Mouse (Mus musculus) neural tube, embryonic 14.5 days (tissue): ENCODE results near the gene Stum. TPM values are rescaled to one million over a fixed set of nuclear protein-coding genes. Genes with fewer than 3 reads are reported as not detected.

Experiments
- ATAC-seq: fragments of 200-750 bp; cut with Nextera tagmentation; 2 replicates; pipeline ENCODE4 v1.8.0; 2017; ENCODE audit warnings: low read depth, mild to moderate bottlenecking, moderate TSS enrichment, moderate library complexity
- H3K27ac ChIP-seq: fragments of 300-500 bp; sonication (generic); 2 replicates; pipeline ENCODE4 v1.5.1; 2014; ENCODE audit warnings: low read depth, mild to moderate bottlenecking, control low read depth, low read length, moderate library complexity, mixed read lengths
- H3K27me3 ChIP-seq: fragments of 300-500 bp; sonication (generic); 2 replicates; pipeline ENCODE4 v1.6.1; 2014; ENCODE audit warnings: low read length; ENCODE audit not compliant: control insufficient read depth, insufficient read depth
- H3K36me3 ChIP-seq: fragments of 300-500 bp; sonication (generic); 2 replicates; pipeline ENCODE4 v1.6.1; 2014; ENCODE audit warnings: low read length, mixed read lengths; ENCODE audit not compliant: control insufficient read depth, insufficient read depth
- H3K4me1 ChIP-seq: fragments of 300-500 bp; sonication (generic); 2 replicates; pipeline ENCODE4 v1.6.1; 2014; ENCODE audit warnings: low read length; ENCODE audit not compliant: control insufficient read depth, insufficient read depth
- H3K4me2 ChIP-seq: fragments of 300-500 bp; sonication (generic); 2 replicates; pipeline ENCODE4 v1.6.1; 2014; ENCODE audit warnings: mild to moderate bottlenecking, low read depth, low read length, control low read depth
- H3K4me3 ChIP-seq: fragments of 300-500 bp; sonication (generic); 2 replicates; pipeline ENCODE4 v1.5.1; 2014; ENCODE audit warnings: low read depth, low read length, control low read depth, mixed read lengths
- H3K9ac ChIP-seq: fragments of 300-500 bp; sonication (generic); replicated peaks from 2 replicates; pipeline ENCODE4 v1.6.1; 2014; ENCODE audit warnings: low read depth, mild to moderate bottlenecking, control low read depth, low read length, mixed read lengths
- H3K9me3 ChIP-seq: fragments of 300-500 bp; sonication (generic); 2 replicates; pipeline ENCODE4 v1.6.1; 2016; ENCODE audit warnings: low read length; ENCODE audit not compliant: control insufficient read depth
- WGBS: fragments of 180-500 bp; shearing (Covaris S2); extraction: QIAGEN DNeasy Blood & Tissue Kit; methylation state at CpG from one replicate; pipeline ENCODE4 v1.1.7; 2014; 5-methylcytosine and 5-hydroxymethylcytosine counted together
- polyA plus RNA-seq: library from polyadenylated mRNA; unstranded; fragments of >200 nt; fragmentation: Nextera tagmentation; extraction: Ambion mirVana; gene quantifications from 2 replicates; pipeline ENCODE4 v1.2.1, GENCODE M21; 2014

Gene Stum
- polyA plus RNA-seq, 1 experiment from 2014 or later = 27.7 TPM

- H3K27ac ChIP-seq = no peak overlapping the region
- H3K4me2 ChIP-seq = no peak overlapping the region
- H3K4me1 ChIP-seq = peaks cover 8% of the 10 kb centered on the region; the same call in 1 of the 2 replicates
- no peaks in the 10 kb centered on the region for H3K36me3 ChIP-seq
- no peak overlapping the region for H3K4me3 ChIP-seq
- 63% methylated on average over 12 of the region's 12 CpGs for WGBS
- no peaks in the 10 kb centered on the region for H3K9me3 ChIP-seq
- no peak overlapping the region for H3K9ac ChIP-seq
- no peak for ATAC-seq
- no peaks in the 10 kb centered on the region for H3K27me3 ChIP-seq
Measured at GRCm38 (mm10) chr1:180431833-180432232, 51.5 kb downstream of the Stum start.

GRCm38 (mm10) chr1:180429819-180430218 lies 53.5 kb downstream of the Stum start:
- ATAC-seq = no peak
- 88% methylated on average over 5 of the region's 5 CpGs for WGBS
- Histone ChIP-seq H3K9me3 (no peaks in the 10 kb centered on the region), H3K36me3 (no peaks in the 10 kb centered on the region), H3K4me3 (no peak overlapping the region), H3K27me3 (no peaks in the 10 kb centered on the region), H3K9ac (no peak overlapping the region), H3K4me1 (peaks cover 8% of the 10 kb centered on the region; the same call in 1 of the 2 replicates), H3K27ac (no peak overlapping the region), H3K4me2 (no peak overlapping the region)

- H3K4me2 ChIP-seq = no peak overlapping the region
- ATAC-seq = no peak
- 78% methylated on average over 8 of the region's 8 CpGs for WGBS
Measured at GRCm38 (mm10) chr1:180428871-180429270, 54.4 kb downstream of the Stum start.

GRCm38 (mm10) chr1:180428101-180428712 lies 55.1 kb downstream of the Stum start:
- H3K27ac ChIP-seq = no peak overlapping the region
- no peak overlapping the region for H3K9ac ChIP-seq
- H3K36me3 ChIP-seq = no peaks in the 10 kb centered on the region
- no peak overlapping the region for H3K4me2 ChIP-seq
- no peak for ATAC-seq
- peaks cover 5% of the 10 kb centered on the region; the same call in 1 of the 2 replicates for H3K4me1 ChIP-seq
- H3K4me3 ChIP-seq = no peak overlapping the region
- no peaks in the 10 kb centered on the region for H3K27me3 ChIP-seq
- WGBS = 36% methylated on average over 9 of the region's 9 CpGs
- no peaks in the 10 kb centered on the region for H3K9me3 ChIP-seq

More at GRCm38 (mm10) chr1:180428871-180429270, 54.4 kb downstream of the Stum start:
- Histone ChIP-seq H3K4me3 (no peak overlapping the region), H3K36me3 (no peaks in the 10 kb centered on the region), H3K27ac (no peak overlapping the region), H3K4me1 (peaks cover 6% of the 10 kb centered on the region; the same call in 1 of the 2 replicates), H3K9me3 (no peaks in the 10 kb centered on the region), H3K9ac (no peak overlapping the region), H3K27me3 (no peaks in the 10 kb centered on the region)

- no peaks in the 10 kb centered on the region for H3K27me3 ChIP-seq
- no peak overlapping the region for H3K27ac ChIP-seq
- peaks cover 4% of the 10 kb centered on the region; the same call in 1 of the 2 replicates for H3K4me1 ChIP-seq
- no peaks in the 10 kb centered on the region for H3K9me3 ChIP-seq
- WGBS = 59% methylated on average over 10 of the region's 10 CpGs
- no peak for ATAC-seq
- H3K9ac ChIP-seq = no peak overlapping the region
- H3K4me3 ChIP-seq = no peak overlapping the region
- H3K36me3 ChIP-seq = no peaks in the 10 kb centered on the region
- no peak overlapping the region for H3K4me2 ChIP-seq
Measured at GRCm38 (mm10) chr1:180427685-180428084, 55.6 kb downstream of the Stum start.

GRCm38 (mm10) chr1:180426405-180426804 lies 56.9 kb downstream of the Stum start:
- WGBS = 83% methylated on average over 6 of the region's 6 CpGs
- Histone ChIP-seq H3K9me3 (no peaks in the 10 kb centered on the region), H3K27ac (no peak overlapping the region), H3K4me2 (no peak overlapping the region), H3K4me1 (peaks cover 3% of the 10 kb centered on the region; the same call in 1 of the 2 replicates), H3K27me3 (no peaks in the 10 kb centered on the region), H3K9ac (no peak overlapping the region), H3K36me3 (no peaks in the 10 kb centered on the region), H3K4me3 (no peak overlapping the region)
- no peak for ATAC-seq

GRCm38 (mm10) chr1:180423931-180424330 lies 59.4 kb downstream of the Stum start:
- WGBS = 85% methylated on average over 3 of the region's 3 CpGs
- Histone ChIP-seq H3K27me3 (no peaks in the 10 kb centered on the region), H3K4me3 (no peak overlapping the region), H3K36me3 (no peaks in the 10 kb centered on the region), H3K4me2 (no peak overlapping the region), H3K4me1 (peaks cover 10% of the 10 kb centered on the region; the same call in 1 of the 2 replicates), H3K9ac (no peak overlapping the region), H3K9me3 (no peaks in the 10 kb centered on the region), H3K27ac (no peak overlapping the region)
- ATAC-seq = no peak

- no peak overlapping the region for H3K9ac ChIP-seq
- H3K27me3 ChIP-seq = no peaks in the 10 kb centered on the region
- H3K4me2 ChIP-seq = no peak overlapping the region
- H3K9me3 ChIP-seq = no peaks in the 10 kb centered on the region
- WGBS = 66% methylated on average over 16 of the region's 16 CpGs
- ATAC-seq = no peak
- H3K27ac ChIP-seq = no peak overlapping the region
- H3K4me1 ChIP-seq = peaks cover 10% of the 10 kb centered on the region; the same call in 1 of the 2 replicates
- H3K4me3 ChIP-seq = no peak overlapping the region
- H3K36me3 ChIP-seq = no peaks in the 10 kb centered on the region
Measured at GRCm38 (mm10) chr1:180423008-180423639, 60.2 kb downstream of the Stum start.

- 38% methylated on average over 11 of the region's 11 CpGs for WGBS
- Histone ChIP-seq H3K4me2 (no peak overlapping the region), H3K27ac (no peak overlapping the region)
Measured at GRCm38 (mm10) chr1:180422076-180422828, 61.1 kb downstream of the Stum start.

More at GRCm38 (mm10) chr1:180422076-180422828, 61.1 kb downstream of the Stum start:
- Histone ChIP-seq H3K4me3 (no peak overlapping the region), H3K36me3 (no peaks in the 10 kb centered on the region), H3K9ac (no peak overlapping the region), H3K9me3 (no peaks in the 10 kb centered on the region), H3K27me3 (no peaks in the 10 kb centered on the region), H3K4me1 (peaks cover 10% of the 10 kb centered on the region; the same call in 1 of the 2 replicates)
- ATAC-seq = no peak
